Mouse (Mus musculus) ES-E14 (cell line): ENCODE data around the gene Cyp4f40.

ENCODE experiments used
- CHD2 ChIP-seq: IDR thresholded peaks from 2 replicates; pipeline ENCODE4 v1.6.1; 2014; ENCODE audit warnings: mild to moderate bottlenecking, low read depth, low read length, inconsistent platforms
- HCFC1 ChIP-seq: IDR thresholded peaks from 2 replicates; pipeline ENCODE4 v1.6.1; 2012; ENCODE audit warnings: low read length, inconsistent platforms, borderline replicate concordance; ENCODE audit not compliant: insufficient read depth
- MAFK ChIP-seq: IDR thresholded peaks from 2 replicates; pipeline ENCODE4 v1.6.1; 2014; ENCODE audit warnings: mild to moderate bottlenecking, low read depth, low read length, inconsistent platforms; ENCODE audit not compliant: insufficient read depth
- ZC3H11A ChIP-seq: IDR thresholded peaks from 2 replicates; pipeline ENCODE4 v1.6.1; 2012; ENCODE audit warnings: low read depth, mild to moderate bottlenecking, inconsistent platforms, low read length, borderline replicate concordance

DNA sequence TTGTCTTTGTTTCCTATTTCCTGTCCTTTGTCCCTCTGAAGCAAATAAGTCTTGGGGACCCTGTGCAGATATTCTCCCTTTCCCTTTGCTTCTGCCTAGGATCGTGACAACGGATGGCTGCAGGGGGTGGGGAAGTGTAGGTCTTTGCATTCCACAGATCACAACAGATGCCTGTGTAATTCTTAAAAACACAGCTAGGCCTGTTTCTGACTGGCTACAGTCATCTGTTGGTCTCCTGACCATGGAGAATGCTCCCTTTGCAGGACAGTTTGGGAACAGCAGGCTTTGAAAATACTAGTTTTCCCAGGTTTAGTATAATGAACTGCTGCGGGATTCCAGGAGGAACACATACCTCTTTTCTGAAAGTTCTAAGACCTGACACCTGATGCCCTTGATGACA lies 22.4 kb upstream of the Cyp4f40 start:
- TF ChIP-seq ZC3H11A = no peak
- TF ChIP-seq HCFC1 = no peak
- no peak for TF ChIP-seq CHD2
- no peak for TF ChIP-seq MAFK
